Mouse (Mus musculus): ENCODE measurements around the gene Arfgap3. TPM values are rescaled to one million over a fixed set of nuclear protein-coding genes. Genes with fewer than 3 reads are reported as not detected.

Gene Arfgap3
- polyA plus RNA-seq, 1 experiment from 2014 or later = 60.8 TPM

DNA sequence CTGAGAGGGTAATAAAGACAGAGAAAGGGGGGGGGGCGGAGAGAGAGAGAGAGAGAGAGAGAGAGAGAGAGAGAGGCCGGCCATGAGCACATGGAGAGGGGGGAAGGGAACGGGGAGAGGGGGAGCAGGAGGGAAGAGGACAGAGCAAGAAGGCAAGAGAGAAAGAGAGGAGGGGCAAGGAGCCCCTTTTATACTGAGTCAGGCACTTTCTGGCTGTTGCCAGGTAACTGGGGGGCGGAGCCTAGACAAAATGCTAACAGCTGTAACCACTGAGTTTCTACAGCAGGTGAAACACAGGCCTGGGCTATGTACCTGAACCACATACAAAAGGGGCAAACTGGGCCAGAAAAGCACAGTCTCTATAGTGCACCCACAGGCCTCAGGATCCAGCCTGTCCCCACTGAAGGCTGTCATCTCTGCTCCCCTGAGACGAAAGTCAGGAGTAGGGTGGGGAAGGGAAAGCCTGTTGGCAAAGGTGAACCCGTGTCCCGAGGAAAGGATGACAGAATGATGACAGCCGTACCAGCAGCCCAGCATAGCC lies 53.2 kb downstream of the Arfgap3 start:
- ATAC-seq (ENCODE audit: insufficient number of reproducible peaks, insufficient read depth, low FRiP score, low read depth) = peak; percentile 47; the same call in 1 of the 2 replicates
- WGBS = 45% methylated on average over 7 of the region's 8 CpGs
- Histone ChIP-seq H3K9me3 (ENCODE audit: control insufficient read depth, low read depth, low read length) (no peaks in the 10 kb centered on the region), H3K9ac (replicated peaks; ENCODE audit: low read depth, low read length) (no peak overlapping the region), H3K4me3 (ENCODE audit: low read depth, low read length) (no peak overlapping the region), H3K27me3 (ENCODE audit: control insufficient read depth, insufficient read depth, low read length) (no peaks in the 10 kb centered on the region), H3K36me3 (ENCODE audit: control insufficient read depth, insufficient read depth, low read length) (peaks cover 12% of the 10 kb centered on the region), H3K4me1 (ENCODE audit: control insufficient read depth, insufficient read depth, low read length) (peaks cover 18% of the 10 kb centered on the region; the same call in 1 of the 2 replicates), H3K27ac (ENCODE audit: low read length) (no peak overlapping the region), H3K4me2 (replicated peaks; ENCODE audit: low read depth, low read length) (no peak overlapping the region)

DNA sequence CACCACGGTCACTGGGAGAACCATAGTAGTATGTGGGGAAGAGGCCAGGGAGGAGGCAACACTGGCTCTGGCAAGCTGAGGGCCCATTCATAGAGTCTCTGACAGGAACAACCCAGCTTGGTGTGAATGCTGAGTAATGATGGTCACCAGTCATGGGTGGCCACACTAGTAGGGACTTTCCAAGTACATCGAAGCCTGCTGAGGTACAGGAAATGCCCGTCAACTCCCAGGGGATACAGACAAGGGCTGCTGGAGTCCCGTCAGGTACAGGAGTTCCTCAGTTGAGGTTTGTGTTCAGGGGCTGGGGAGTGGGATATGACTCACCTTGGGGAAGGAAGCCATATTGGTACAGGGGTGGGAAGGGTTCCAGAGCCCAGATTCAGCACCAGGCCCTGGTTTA lies 54.0 kb downstream of the Arfgap3 start:
- Histone ChIP-seq H3K4me2 (replicated peaks; ENCODE audit: low read depth, low read length) (no peak overlapping the region), H3K27ac (ENCODE audit: low read length) (no peak overlapping the region), H3K4me3 (ENCODE audit: low read depth, low read length) (no peak overlapping the region), H3K9ac (replicated peaks; ENCODE audit: low read depth, low read length) (no peak overlapping the region), H3K4me1 (ENCODE audit: control insufficient read depth, insufficient read depth, low read length) (peaks cover 18% of the 10 kb centered on the region; the same call in 1 of the 2 replicates), H3K9me3 (ENCODE audit: control insufficient read depth, low read depth, low read length) (no peaks in the 10 kb centered on the region), H3K27me3 (ENCODE audit: control insufficient read depth, insufficient read depth, low read length) (no peaks in the 10 kb centered on the region), H3K36me3 (ENCODE audit: control insufficient read depth, insufficient read depth, low read length) (peaks cover 10% of the 10 kb centered on the region)
- no peak for ATAC-seq (ENCODE audit: insufficient number of reproducible peaks, insufficient read depth, low FRiP score, low read depth)
- WGBS = 90% methylated on average over 4 of the region's 4 CpGs

DNA sequence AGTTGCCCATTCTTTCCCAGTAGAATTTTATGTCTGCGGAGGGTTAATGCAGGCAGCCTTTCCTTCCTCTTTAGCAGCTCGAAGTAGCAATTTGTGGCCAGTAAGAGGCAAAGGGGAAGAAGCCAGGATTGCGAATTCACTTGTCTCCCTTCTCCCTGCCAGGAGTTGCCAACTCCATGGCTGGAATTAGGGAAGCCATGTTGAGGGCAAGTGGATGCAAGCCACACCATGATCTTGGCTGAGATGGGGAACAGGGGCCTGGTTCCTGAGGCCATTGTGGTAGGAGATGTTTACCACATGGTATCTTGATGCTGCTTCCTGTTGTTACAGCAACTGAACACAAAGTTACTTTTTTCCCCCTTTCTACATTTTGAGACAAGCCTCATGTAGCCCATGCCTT lies 55.1 kb downstream of the Arfgap3 start:
- peaks cover 15% of the 10 kb centered on the region; the same call in 1 of the 2 replicates for H3K4me1 ChIP-seq (ENCODE audit: control insufficient read depth, insufficient read depth, low read length)
- 82% methylated on average over 3 of the region's 3 CpGs for WGBS

DNA sequence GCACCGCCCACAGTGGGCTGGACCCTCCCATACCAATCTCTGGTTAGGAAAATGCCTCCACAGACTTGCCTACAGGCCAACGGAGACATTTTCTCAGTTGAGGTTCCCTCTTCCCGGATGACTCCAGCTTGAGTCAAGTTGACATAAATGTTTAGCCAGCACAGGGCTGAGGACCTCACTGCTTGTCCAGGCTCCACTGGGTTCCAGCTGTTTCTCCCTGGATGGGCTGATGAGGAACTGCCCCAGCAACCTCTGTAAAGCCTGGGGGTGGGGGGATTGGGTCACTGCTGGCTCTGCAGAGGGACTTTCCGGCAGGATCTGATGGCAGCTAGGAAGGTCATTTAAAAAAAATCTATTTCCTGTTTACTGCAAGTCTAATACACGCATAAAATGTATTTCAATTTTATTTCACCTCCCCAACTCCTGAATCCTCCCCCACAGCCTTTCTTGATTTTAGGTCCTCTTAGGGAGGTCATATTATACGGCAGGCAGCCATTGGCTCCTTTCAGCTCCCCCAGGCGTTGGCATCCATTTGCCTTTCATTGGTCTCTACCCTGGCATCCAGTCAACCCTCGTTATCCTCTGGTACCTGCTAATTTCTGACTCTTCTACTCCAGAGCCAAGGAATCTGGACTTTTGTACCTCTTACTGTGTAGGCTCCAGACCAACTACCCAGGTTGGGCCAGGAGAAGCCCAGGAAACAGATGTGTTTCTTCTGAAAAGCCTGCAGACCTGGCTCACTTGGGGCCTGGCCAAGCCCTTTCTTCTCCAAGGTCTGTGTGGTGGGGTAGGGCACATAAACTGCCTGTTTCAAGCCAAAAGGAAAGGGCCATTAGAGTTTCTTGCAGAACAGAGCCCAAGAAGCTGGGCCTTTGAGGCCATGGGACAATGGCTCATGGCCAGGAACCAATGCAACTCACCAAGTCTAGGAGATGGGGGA lies 56.1 kb downstream of the Arfgap3 start:
- peaks cover 15% of the 10 kb centered on the region; the same call in 1 of the 2 replicates for H3K4me1 ChIP-seq (ENCODE audit: control insufficient read depth, insufficient read depth, low read length)
- H3K27ac ChIP-seq (ENCODE audit: low read length) = peak overlapping the region; percentile 55; the same call in 1 of the 2 replicates
- H3K27me3 ChIP-seq (ENCODE audit: control insufficient read depth, insufficient read depth, low read length) = no peaks in the 10 kb centered on the region
- WGBS = 76% methylated on average over 8 of the region's 8 CpGs
- no peaks in the 10 kb centered on the region for H3K36me3 ChIP-seq (ENCODE audit: control insufficient read depth, insufficient read depth, low read length)
- H3K9ac ChIP-seq (replicated peaks; ENCODE audit: low read depth, low read length) = no peak overlapping the region
- ATAC-seq (ENCODE audit: insufficient number of reproducible peaks, insufficient read depth, low FRiP score, low read depth) = no peak
- H3K9me3 ChIP-seq (ENCODE audit: control insufficient read depth, low read depth, low read length) = no peaks in the 10 kb centered on the region
- H3K4me3 ChIP-seq (ENCODE audit: low read depth, low read length) = no peak overlapping the region
- H3K4me2 ChIP-seq (replicated peaks; ENCODE audit: low read depth, low read length) = no peak overlapping the region

More for the DNA sequence above, 55.1 kb downstream of the Arfgap3 start:
- H3K9me3 ChIP-seq (ENCODE audit: control insufficient read depth, low read depth, low read length) = no peaks in the 10 kb centered on the region
- H3K27ac ChIP-seq (ENCODE audit: low read length) = no peak overlapping the region
- H3K9ac ChIP-seq (replicated peaks; ENCODE audit: low read depth, low read length) = no peak overlapping the region
- no peak overlapping the region for H3K4me3 ChIP-seq (ENCODE audit: low read depth, low read length)
- no peak for ATAC-seq (ENCODE audit: insufficient number of reproducible peaks, insufficient read depth, low FRiP score, low read depth)
- H3K36me3 ChIP-seq (ENCODE audit: control insufficient read depth, insufficient read depth, low read length) = peaks cover 3% of the 10 kb centered on the region
- H3K27me3 ChIP-seq (ENCODE audit: control insufficient read depth, insufficient read depth, low read length) = no peaks in the 10 kb centered on the region
- H3K4me2 ChIP-seq (replicated peaks; ENCODE audit: low read depth, low read length) = no peak overlapping the region

DNA sequence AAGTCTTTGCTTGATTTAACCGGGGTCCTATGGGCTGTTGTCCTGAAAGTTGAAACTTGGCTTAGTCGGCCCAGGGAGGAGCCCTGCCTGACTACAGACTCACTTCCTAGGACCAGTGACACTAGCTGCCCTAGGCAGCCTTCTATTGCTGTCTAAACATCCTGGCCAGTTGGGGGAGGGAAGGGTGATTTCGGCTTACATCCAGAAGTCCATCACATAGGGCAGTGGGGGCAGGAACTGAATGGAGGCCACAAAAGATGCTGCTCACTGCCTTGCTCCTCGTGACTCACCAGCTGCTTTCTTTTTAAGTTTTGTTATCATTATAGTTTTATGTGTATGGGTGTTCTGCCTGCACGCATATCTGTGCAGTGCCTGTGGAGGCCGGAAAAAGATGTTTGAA lies 56.9 kb downstream of the Arfgap3 start:
- peak overlapping the region; percentile 55; the same call in 1 of the 2 replicates for H3K27ac ChIP-seq (ENCODE audit: low read length)
- H3K36me3 ChIP-seq (ENCODE audit: control insufficient read depth, insufficient read depth, low read length) = no peaks in the 10 kb centered on the region
- H3K9ac ChIP-seq (replicated peaks; ENCODE audit: low read depth, low read length) = no peak overlapping the region
- no peaks in the 10 kb centered on the region for H3K9me3 ChIP-seq (ENCODE audit: control insufficient read depth, low read depth, low read length)
- H3K4me1 ChIP-seq (ENCODE audit: control insufficient read depth, insufficient read depth, low read length) = peaks cover 15% of the 10 kb centered on the region; the same call in 1 of the 2 replicates
- WGBS = 62% methylated on average over 6 of the region's 6 CpGs
- H3K27me3 ChIP-seq (ENCODE audit: control insufficient read depth, insufficient read depth, low read length) = no peaks in the 10 kb centered on the region
- H3K4me2 ChIP-seq (replicated peaks; ENCODE audit: low read depth, low read length) = no peak overlapping the region
- H3K4me3 ChIP-seq (ENCODE audit: low read depth, low read length) = no peak overlapping the region
- no peak for ATAC-seq (ENCODE audit: insufficient number of reproducible peaks, insufficient read depth, low FRiP score, low read depth)

DNA sequence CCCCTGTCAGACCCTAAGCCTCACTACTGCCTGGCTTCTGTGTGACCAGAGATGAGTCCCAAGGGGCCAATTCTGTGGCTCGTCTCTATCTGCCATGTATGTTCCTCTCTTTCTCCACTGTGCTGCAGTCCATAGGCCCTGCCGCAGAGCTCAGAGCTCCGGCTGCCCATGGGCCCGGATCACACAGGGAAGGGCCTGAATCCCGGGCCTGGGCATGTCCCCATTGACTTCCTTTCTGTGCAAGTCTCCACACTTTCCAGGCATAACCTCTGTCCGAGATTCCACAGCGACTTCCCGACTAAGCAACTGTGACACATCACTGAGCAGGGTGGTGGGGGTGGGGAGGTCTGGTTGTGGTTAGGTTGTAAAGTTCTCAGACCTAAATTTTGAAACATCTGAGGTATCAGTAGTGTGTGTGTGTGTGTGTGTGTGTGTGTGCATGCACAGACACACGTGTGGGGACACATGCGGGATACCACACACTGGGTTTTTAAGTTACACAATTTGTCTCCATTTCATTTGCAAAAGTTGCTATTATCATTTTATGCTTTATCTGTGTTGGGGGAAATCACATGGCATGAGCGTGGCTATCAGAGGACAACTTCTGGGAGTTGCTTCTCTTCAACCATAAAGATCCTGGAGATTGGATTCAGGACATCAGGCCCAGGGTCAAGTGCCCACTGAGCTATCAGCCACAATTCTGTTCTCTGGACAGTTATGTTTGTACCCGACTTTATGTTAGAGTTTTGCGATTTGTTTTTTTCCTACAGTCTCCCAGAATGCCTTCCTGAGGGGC lies 57.6 kb downstream of the Arfgap3 start:
- Histone ChIP-seq H3K27me3 (ENCODE audit: control insufficient read depth, insufficient read depth, low read length) (no peaks in the 10 kb centered on the region), H3K4me1 (ENCODE audit: control insufficient read depth, insufficient read depth, low read length) (peaks cover 15% of the 10 kb centered on the region; the same call in 1 of the 2 replicates), H3K9ac (replicated peaks; ENCODE audit: low read depth, low read length) (no peak overlapping the region), H3K4me2 (replicated peaks; ENCODE audit: low read depth, low read length) (no peak overlapping the region), H3K9me3 (ENCODE audit: control insufficient read depth, low read depth, low read length) (no peaks in the 10 kb centered on the region), H3K27ac (ENCODE audit: low read length) (no peak overlapping the region), H3K36me3 (ENCODE audit: control insufficient read depth, insufficient read depth, low read length) (no peaks in the 10 kb centered on the region), H3K4me3 (ENCODE audit: low read depth, low read length) (no peak overlapping the region)
- 78% methylated on average over 13 of the region's 13 CpGs for WGBS
- no peak for ATAC-seq (ENCODE audit: insufficient number of reproducible peaks, insufficient read depth, low FRiP score, low read depth)

DNA sequence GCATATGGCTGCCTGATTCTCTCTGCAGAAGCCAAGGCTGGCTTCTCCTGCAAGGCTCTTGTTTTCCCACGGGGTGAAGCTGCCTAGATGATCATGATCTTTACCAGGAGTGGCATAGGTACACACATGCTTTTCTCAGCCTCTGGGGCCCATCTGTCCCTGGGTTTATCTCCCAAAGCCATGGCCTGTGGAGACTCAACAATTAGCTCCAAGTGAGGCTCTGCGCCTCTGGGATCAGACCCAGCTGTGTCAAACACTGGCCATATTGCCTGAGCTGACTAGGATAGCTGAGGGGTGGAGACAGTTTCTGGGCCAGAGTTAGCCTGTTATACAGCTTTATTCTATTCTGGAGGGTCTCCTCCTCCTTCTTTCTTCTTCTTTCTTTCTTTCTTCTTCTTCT lies 59.1 kb downstream of the Arfgap3 start:
- Histone ChIP-seq H3K36me3 (ENCODE audit: control insufficient read depth, insufficient read depth, low read length) (no peaks in the 10 kb centered on the region), H3K9ac (replicated peaks; ENCODE audit: low read depth, low read length) (no peak overlapping the region), H3K27ac (ENCODE audit: low read length) (no peak overlapping the region), H3K4me2 (replicated peaks; ENCODE audit: low read depth, low read length) (no peak overlapping the region), H3K27me3 (ENCODE audit: control insufficient read depth, insufficient read depth, low read length) (no peaks in the 10 kb centered on the region), H3K4me3 (ENCODE audit: low read depth, low read length) (no peak overlapping the region), H3K9me3 (ENCODE audit: control insufficient read depth, low read depth, low read length) (no peaks in the 10 kb centered on the region), H3K4me1 (ENCODE audit: control insufficient read depth, insufficient read depth, low read length) (0 out of 2 replicates have a peak, but pooled peaks cover 4% of the 10 kb centered on the region)
- ATAC-seq (ENCODE audit: insufficient number of reproducible peaks, insufficient read depth, low FRiP score, low read depth) = no peak
- WGBS = 78% methylated on average over 2 of the region's 2 CpGs

DNA sequence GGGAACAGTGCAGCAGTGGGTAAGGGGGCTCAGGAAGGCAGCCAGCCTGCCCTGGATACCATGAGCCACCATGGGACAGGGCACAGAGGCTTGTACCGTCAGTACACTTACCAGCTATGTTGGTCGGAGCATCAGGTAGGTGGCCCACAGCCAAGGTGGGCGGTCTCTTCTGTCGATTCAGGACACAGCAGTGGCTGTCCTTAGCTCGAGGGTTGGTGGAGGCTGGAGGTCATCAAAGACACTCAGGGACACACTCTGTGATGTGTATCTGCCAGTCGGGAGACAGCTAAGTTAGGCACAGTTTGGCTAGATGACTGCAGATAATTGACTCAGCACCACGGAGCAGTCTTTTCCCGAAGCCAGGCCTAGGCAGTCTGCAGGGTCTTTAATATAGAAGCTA lies 65.2 kb downstream of the Arfgap3 start:
- no peaks in the 10 kb centered on the region for H3K36me3 ChIP-seq (ENCODE audit: control insufficient read depth, insufficient read depth, low read length)
- no peak overlapping the region for H3K27ac ChIP-seq (ENCODE audit: low read length)
- no peak for ATAC-seq (ENCODE audit: insufficient number of reproducible peaks, insufficient read depth, low FRiP score, low read depth)
- H3K4me3 ChIP-seq (ENCODE audit: low read depth, low read length) = no peak overlapping the region
- no peaks in the 10 kb centered on the region for H3K9me3 ChIP-seq (ENCODE audit: control insufficient read depth, low read depth, low read length)
- H3K4me1 ChIP-seq (ENCODE audit: control insufficient read depth, insufficient read depth, low read length) = no peaks in the 10 kb centered on the region
- H3K27me3 ChIP-seq (ENCODE audit: control insufficient read depth, insufficient read depth, low read length) = no peaks in the 10 kb centered on the region
- WGBS = 76% methylated on average over 8 of the region's 8 CpGs
- no peak overlapping the region for H3K4me2 ChIP-seq (replicated peaks; ENCODE audit: low read depth, low read length)
- no peak overlapping the region for H3K9ac ChIP-seq (replicated peaks; ENCODE audit: low read depth, low read length)
